Mouse (Mus musculus) bone marrow macrophage, adult 2 months (primary cell): ENCODE measurements around the gene Soat2. TPM values are rescaled to one million over a fixed set of nuclear protein-coding genes. Genes with fewer than 3 reads are reported as not detected.
A peak's percentile ranks its signal among the peaks of the same experiment; 100 is the strongest.

Experiments used
- H3K27ac ChIP-seq: 2 replicates; pipeline ENCODE4 v1.5.1; 2012; ENCODE audit warnings: low read depth, low read length; ENCODE audit not compliant: insufficient read depth
- H3K4me1 ChIP-seq: 2 replicates; pipeline ENCODE4 v1.6.1; 2012; ENCODE audit warnings: low read length; ENCODE audit not compliant: control insufficient read depth, insufficient read depth
- H3K4me3 ChIP-seq: 2 replicates; pipeline ENCODE4 v1.5.1; 2012; ENCODE audit warnings: mild to moderate bottlenecking, low read length, moderate library complexity; ENCODE audit not compliant: insufficient read depth
- CTCF ChIP-seq: IDR thresholded peaks from 2 replicates; pipeline ENCODE4 v1.5.1; 2012; ENCODE audit warnings: low read depth, mild to moderate bottlenecking, low read length, moderate library complexity
- POLR2A ChIP-seq: IDR thresholded peaks from 2 replicates; pipeline ENCODE4 v1.6.1; 2012; ENCODE audit warnings: mild to moderate bottlenecking, low read depth, low read length, borderline replicate concordance
- polyA plus RNA-seq: library from polyadenylated mRNA; stranded (reverse); fragments of >200 nt; gene quantifications from 2 replicates; pipeline ENCODE4 v1.2.4, GENCODE M21; 2012; ENCODE audit not compliant: missing spikeins, insufficient read depth, insufficient read length

Soat2 gene
- polyA plus RNA-seq, 1 experiment: 0.50 TPM

GRCm38 (mm10) chr15:102134709-102135108 is 15.6 kb upstream of the Soat2 start:
- Histone ChIP-seq H3K4me1 (peaks cover 6% of the 10 kb centered on the region), H3K4me3 (no peak overlapping the region), H3K27ac (no peak overlapping the region)
- TF ChIP-seq POLR2A (no peak), CTCF (no peak)

- Histone ChIP-seq H3K27ac (no peak overlapping the region), H3K4me1 (peaks cover 8% of the 10 kb centered on the region), H3K4me3 (peak overlapping the region; percentile 90)
- TF ChIP-seq CTCF: no peak
- no peak for TF ChIP-seq POLR2A
These were observed 14.7 kb upstream of the Soat2 start for GRCm38 (mm10) chr15:102135522-102136128.

GRCm38 (mm10) chr15:102136129-102136758 is 14.1 kb upstream of the Soat2 start, which contains the start of gene Spryd3:
TSS of gene Spryd3 (minus strand) at chr15:102136234.
- TF ChIP-seq POLR2A (no peak), CTCF (no peak)
- Histone ChIP-seq H3K4me3 (peak within 1 kb of the TSS; percentile 90), H3K27ac (no peak within 1 kb of the TSS), H3K4me1 (peaks cover 9% of the 10 kb centered on the region)

GRCm38 (mm10) chr15:102141120-102141519 is 9.2 kb upstream of the Soat2 start:
- Histone ChIP-seq H3K4me1 (peaks cover 8% of the 10 kb centered on the region), H3K27ac (no peak overlapping the region)

GRCm38 (mm10) chr15:102142914-102143912 is 7.1 kb upstream of the Soat2 start:
- H3K4me3 ChIP-seq: no peak overlapping the region
- no peak for TF ChIP-seq POLR2A
- no peak for TF ChIP-seq CTCF
- H3K27ac ChIP-seq: no peak overlapping the region
- peaks cover 6% of the 10 kb centered on the region for H3K4me1 ChIP-seq

More at GRCm38 (mm10) chr15:102141120-102141519, 9.2 kb upstream of the Soat2 start:
- no peak for TF ChIP-seq CTCF
- no peak for TF ChIP-seq POLR2A
- H3K4me3 ChIP-seq: no peak overlapping the region

- TF ChIP-seq POLR2A (no peak), CTCF (no peak)
- peaks cover 6% of the 10 kb centered on the region for H3K4me1 ChIP-seq
- H3K27ac ChIP-seq: no peak within 1 kb of the TSS
- H3K4me3 ChIP-seq: no peak within 1 kb of the TSS
These were observed 6.0 kb upstream of the Soat2 start, which contains the start of gene Igfbp6 for GRCm38 (mm10) chr15:102144274-102144711. TSS of gene Igfbp6 (plus strand) at chr15:102144362.

GRCm38 (mm10) chr15:102144726-102145125 is 5.6 kb upstream of the Soat2 start:
- Histone ChIP-seq H3K4me1 (peaks cover 6% of the 10 kb centered on the region), H3K27ac (no peak overlapping the region), H3K4me3 (no peak overlapping the region)
- TF ChIP-seq CTCF (no peak), POLR2A (no peak)

GRCm38 (mm10) chr15:102145330-102145729 is 5.0 kb upstream of the Soat2 start:
- TF ChIP-seq POLR2A: no peak
- TF ChIP-seq CTCF: no peak
- Histone ChIP-seq H3K4me3 (no peak overlapping the region), H3K27ac (no peak overlapping the region), H3K4me1 (peaks cover 10% of the 10 kb centered on the region)

GRCm38 (mm10) chr15:102146089-102146488 is 4.2 kb upstream of the Soat2 start:
- TF ChIP-seq POLR2A: no peak
- no peak for TF ChIP-seq CTCF
- no peak overlapping the region for H3K4me3 ChIP-seq
- peaks cover 15% of the 10 kb centered on the region for H3K4me1 ChIP-seq
- H3K27ac ChIP-seq: no peak overlapping the region

- Histone ChIP-seq H3K4me3 (no peak overlapping the region), H3K27ac (no peak overlapping the region), H3K4me1 (peaks cover 13% of the 10 kb centered on the region)
- TF ChIP-seq POLR2A (no peak), CTCF (peak; percentile 34; the same call in 1 of the 2 replicates)
These were observed 3.4 kb upstream of the Soat2 start for GRCm38 (mm10) chr15:102146882-102147281.
